Mouse (Mus musculus): ENCODE data around the gene Prdm16. TPM values are rescaled to one million over a fixed set of nuclear protein-coding genes. Genes with fewer than 3 reads are reported as not detected.
A peak's percentile ranks its signal among the peaks of the same experiment; 100 is the strongest.

Gene Prdm16
- total RNA-seq, 1 experiment = 3.1 TPM

GRCm38 (mm10) chr4:154310576-154311262 is 326.0 kb downstream of the Prdm16 start:
- no peaks in the 10 kb centered on the region for H3K36me3 ChIP-seq (ENCODE audit: control insufficient read depth, insufficient read depth, low read length, poor library complexity, severe bottlenecking)
- no peak overlapping the region for H3K9ac ChIP-seq (ENCODE audit: insufficient read depth, low read depth, low read length, poor library complexity, severe bottlenecking)
- H3K27ac ChIP-seq (ENCODE audit: insufficient read depth, low read depth, low read length, poor library complexity, severe bottlenecking) = no peak overlapping the region
- no peaks in the 10 kb centered on the region for H3K9me3 ChIP-seq (ENCODE audit: control insufficient read depth, insufficient read depth, low read depth, low read length)
- no peak overlapping the region for H3K4me3 ChIP-seq (ENCODE audit: insufficient read depth in 1 of 2, low read depth in 1 of 2, low read length in 2 of 2, poor library complexity in 1 of 2, severe bottlenecking in 1 of 2)
- no peak for TF ChIP-seq ZC3H11A (IDR thresholded peaks at IDR 0.05; ENCODE audit: borderline replicate concordance, low read depth, low read length)
- TF ChIP-seq MAFK (IDR thresholded peaks at IDR 0.05; ENCODE audit: insufficient read depth, low read depth, low read length) = no peak
- TF ChIP-seq CHD2 (IDR thresholded peaks at IDR 0.05; ENCODE audit: low read depth, low read length) = no peak
- TF ChIP-seq HCFC1 (IDR thresholded peaks at IDR 0.05; ENCODE audit: borderline replicate concordance, insufficient read depth, low read length) = no peak
- no peak for TF ChIP-seq ZNF384 (IDR thresholded peaks at IDR 0.05; ENCODE audit: low read depth, low read length)
- H3K4me1 ChIP-seq (ENCODE audit: control insufficient read depth in 2 of 2, insufficient read depth in 2 of 2, low read length in 2 of 2, poor library complexity in 1 of 2) = no peaks in the 10 kb centered on the region
- in situ Hi-C loops (cut with MboI; ENCODE audit: low sequenced_read_pairs in 2 of 2, unreplicated experiment in 2 of 2) = no loop called here
- DNase-seq (ENCODE audit: low read depth, low spot score) = no peak

- Histone ChIP-seq H3K4me1 (ENCODE audit: control insufficient read depth in 2 of 2, insufficient read depth in 2 of 2, low read length in 2 of 2, poor library complexity in 1 of 2) (no peaks in the 10 kb centered on the region), H3K9me3 (ENCODE audit: control insufficient read depth, insufficient read depth, low read depth, low read length) (no peaks in the 10 kb centered on the region), H3K9ac (ENCODE audit: insufficient read depth, low read depth, low read length, poor library complexity, severe bottlenecking) (no peak overlapping the region), H3K36me3 (ENCODE audit: control insufficient read depth, insufficient read depth, low read length, poor library complexity, severe bottlenecking) (no peaks in the 10 kb centered on the region), H3K4me3 (ENCODE audit: insufficient read depth in 1 of 2, low read depth in 1 of 2, low read length in 2 of 2, poor library complexity in 1 of 2, severe bottlenecking in 1 of 2) (no peak overlapping the region), H3K27ac (ENCODE audit: insufficient read depth, low read depth, low read length, poor library complexity, severe bottlenecking) (no peak overlapping the region)
- DNase-seq (ENCODE audit: low read depth, low spot score) = no peak
- in situ Hi-C loops (cut with MboI; ENCODE audit: low sequenced_read_pairs in 2 of 2, unreplicated experiment in 2 of 2) = no loop called here
- no peak for TF ChIP-seq HCFC1 (IDR thresholded peaks at IDR 0.05; ENCODE audit: borderline replicate concordance, insufficient read depth, low read length)
- TF ChIP-seq ZNF384 (IDR thresholded peaks at IDR 0.05; ENCODE audit: low read depth, low read length) = no peak
- no peak for TF ChIP-seq ZC3H11A (IDR thresholded peaks at IDR 0.05; ENCODE audit: borderline replicate concordance, low read depth, low read length)
- TF ChIP-seq MAFK (IDR thresholded peaks at IDR 0.05; ENCODE audit: insufficient read depth, low read depth, low read length) = no peak
- TF ChIP-seq CHD2 (IDR thresholded peaks at IDR 0.05; ENCODE audit: low read depth, low read length) = no peak
Observed at GRCm38 (mm10) chr4:154309131-154309530, 327.5 kb downstream of the Prdm16 start.

GRCm38 (mm10) chr4:154301466-154301881 is 335.2 kb downstream of the Prdm16 start, which contains the start of gene Arhgef16:
Gene Arhgef16, minus strand, starts transcription at chr4:154301676.
- Histone ChIP-seq H3K27ac (ENCODE audit: insufficient read depth, low read depth, low read length, poor library complexity, severe bottlenecking) (no peak within 1 kb of the TSS), H3K9ac (ENCODE audit: insufficient read depth, low read depth, low read length, poor library complexity, severe bottlenecking) (no peak within 1 kb of the TSS), H3K4me3 (ENCODE audit: insufficient read depth in 1 of 2, low read depth in 1 of 2, low read length in 2 of 2, poor library complexity in 1 of 2, severe bottlenecking in 1 of 2) (no peak within 1 kb of the TSS), H3K36me3 (ENCODE audit: control insufficient read depth, insufficient read depth, low read length, poor library complexity, severe bottlenecking) (no peaks in the 10 kb centered on the region), H3K9me3 (ENCODE audit: control insufficient read depth, insufficient read depth, low read depth, low read length) (no peaks in the 10 kb centered on the region), H3K4me1 (ENCODE audit: control insufficient read depth in 2 of 2, insufficient read depth in 2 of 2, low read length in 2 of 2, poor library complexity in 1 of 2) (peaks cover 1 to 15% of the 10 kb centered on the region in 2 experiments; a peak in 1 of 4 replicates)
- TF ChIP-seq ZNF384 (IDR thresholded peaks at IDR 0.05; ENCODE audit: low read depth, low read length) (no peak), HCFC1 (IDR thresholded peaks at IDR 0.05; ENCODE audit: borderline replicate concordance, insufficient read depth, low read length) (no peak), ZC3H11A (IDR thresholded peaks at IDR 0.05; ENCODE audit: borderline replicate concordance, low read depth, low read length) (0 out of 2 replicates have a peak, but pooled peaks have one; percentile 58), MAFK (IDR thresholded peaks at IDR 0.05; ENCODE audit: insufficient read depth, low read depth, low read length) (no peak)
- in situ Hi-C loops (cut with MboI; ENCODE audit: low sequenced_read_pairs in 2 of 2, unreplicated experiment in 2 of 2) = no loop called here
- peak; percentile 65 for DNase-seq (ENCODE audit: low read depth, low spot score)

GRCm38 (mm10) chr4:154299541-154300271 is 337.0 kb downstream of the Prdm16 start:
- Histone ChIP-seq H3K27ac (ENCODE audit: insufficient read depth, low read depth, low read length, poor library complexity, severe bottlenecking) (peak overlapping the region; percentile 26; the same call in 1 of the 2 replicates), H3K4me1 (ENCODE audit: control insufficient read depth in 2 of 2, insufficient read depth in 2 of 2, low read length in 2 of 2, poor library complexity in 1 of 2) (peaks cover 1 to 15% of the 10 kb centered on the region in 2 experiments; a peak in 1 of 4 replicates), H3K4me3 (ENCODE audit: insufficient read depth in 1 of 2, low read depth in 1 of 2, low read length in 2 of 2, poor library complexity in 1 of 2, severe bottlenecking in 1 of 2) (peak overlapping the region; percentile 71 to 87), H3K9me3 (ENCODE audit: control insufficient read depth, insufficient read depth, low read depth, low read length) (no peaks in the 10 kb centered on the region), H3K9ac (ENCODE audit: insufficient read depth, low read depth, low read length, poor library complexity, severe bottlenecking) (peak overlapping the region; percentile 76), H3K36me3 (ENCODE audit: control insufficient read depth, insufficient read depth, low read length, poor library complexity, severe bottlenecking) (no peaks in the 10 kb centered on the region)
- TF ChIP-seq ZC3H11A (IDR thresholded peaks at IDR 0.05; ENCODE audit: borderline replicate concordance, low read depth, low read length) = no peak
- in situ Hi-C loops (cut with MboI; ENCODE audit: low sequenced_read_pairs in 2 of 2, unreplicated experiment in 2 of 2) = no loop called here
- peak; percentile 46 for DNase-seq (ENCODE audit: low read depth, low spot score)
